Mouse (Mus musculus) E14TG2a.4 (cell line): ENCODE data around the gene Defb48.

ENCODE experiments used
- CTCF ChIP-seq: conservative IDR thresholded peaks from 2 replicates; pipeline ENCODE4 v1.5.1; 2014; ENCODE audit warnings: low read length
- POU5F1 ChIP-seq: IDR thresholded peaks from 2 replicates; pipeline ENCODE4 v1.6.1; 2014; ENCODE audit warnings: low read length, borderline replicate concordance

DNA sequence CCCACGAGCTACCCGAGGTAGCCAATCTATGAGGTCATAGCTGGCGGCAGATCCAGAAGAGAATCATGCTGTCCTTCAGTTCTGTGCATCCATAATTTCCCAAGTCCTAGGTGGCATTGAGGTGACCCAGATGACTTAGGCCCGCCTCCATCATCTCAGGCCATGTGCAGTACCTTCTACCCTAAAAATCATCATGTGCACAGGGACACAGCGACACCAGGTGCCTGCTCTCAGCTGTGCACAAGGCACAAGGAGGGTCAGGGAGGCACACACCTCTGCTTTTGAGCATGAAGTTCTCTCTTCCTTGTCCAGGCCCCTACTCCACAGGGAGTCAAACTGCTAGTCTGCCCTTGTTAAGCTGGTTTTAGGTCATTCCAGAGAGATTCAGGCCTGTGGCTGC is 19.0 kb downstream of the Defb48 start:
- no peak for TF ChIP-seq CTCF
- no peak for TF ChIP-seq POU5F1
